ENCODE assay signal across 8 mouse cellular contexts in the genomic region with DNA sequence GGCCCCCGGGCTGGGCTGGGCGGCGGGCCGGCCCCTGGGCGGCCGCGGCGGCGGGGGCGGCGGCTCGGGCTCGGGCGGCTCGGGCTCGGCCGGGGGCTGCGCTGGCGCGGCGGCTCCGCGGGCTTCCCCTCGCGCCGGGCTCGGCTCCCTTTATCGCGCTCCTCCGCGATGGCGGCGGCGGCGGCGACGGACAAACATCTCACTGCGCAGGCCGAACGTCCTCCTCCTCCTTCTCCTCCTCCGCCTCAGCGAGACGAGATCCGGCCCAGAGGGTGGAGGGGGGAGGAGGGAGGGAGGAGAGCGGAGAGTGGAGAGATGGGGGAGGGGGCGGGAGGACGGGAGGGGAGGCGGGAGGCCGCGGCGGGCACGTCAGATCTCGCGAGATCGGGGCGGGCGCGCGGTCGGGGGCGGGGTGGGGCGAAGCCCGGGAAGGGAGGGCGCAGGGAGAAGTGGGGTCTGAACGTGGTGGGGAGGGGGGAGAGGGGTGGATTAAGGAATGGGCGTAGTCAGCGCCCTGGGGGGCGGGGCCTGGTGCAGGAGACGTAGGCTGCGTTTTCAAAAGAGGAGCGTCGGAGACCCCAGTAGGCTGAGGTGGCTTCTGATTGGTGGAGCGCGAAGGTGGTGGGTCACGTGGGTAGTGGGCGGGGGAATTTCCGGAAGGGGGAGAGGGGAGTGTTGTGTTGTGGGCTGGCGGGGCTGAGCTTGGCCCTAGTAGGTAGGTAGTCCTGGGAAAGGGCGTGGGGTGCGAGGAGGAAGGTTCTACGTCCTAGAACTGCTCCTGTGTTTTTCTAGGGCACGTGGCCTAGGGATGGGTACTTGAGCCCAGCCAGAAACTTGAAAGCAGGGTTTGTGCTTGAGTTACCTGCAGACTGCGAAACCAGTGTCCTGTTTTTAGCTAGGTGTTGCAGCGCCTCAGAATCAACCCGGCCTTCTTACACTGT. TPM values are rescaled to one million over a fixed set of nuclear protein-coding genes. Genes with fewer than 3 reads are reported as not detected.
DNase-seq lines count a peak whose midpoint lies in the region; ATAC-seq and TF ChIP-seq lines count a peak whose summit lies in the region.

A gene (minus strand): TSS at position 45 of the 941 bp plus-strand sequence.

- peak within 1 kb of the TSS; percentile 91 for H3K4me2 ChIP-seq in forebrain, embryonic 13.5 days
- peak within 1 kb of the TSS; percentile 81 for H3K4me2 ChIP-seq in liver, postnatal 0 days (ENCODE audit: low read depth, low read length)
- peak within 1 kb of the TSS; percentile 99 for H3K4me2 ChIP-seq in neural tube, embryonic 14.5 days (ENCODE audit: low read depth, low read length)

- peak; percentile 61; the same call in 1 of the 2 replicates for TF ChIP-seq EP300 in ES-Bruce4 (IDR thresholded peaks at IDR 0.05; ENCODE audit: insufficient read depth, low read depth, low read length)
- TF ChIP-seq EP300 in liver, postnatal 0 days (IDR thresholded peaks at IDR 0.05; ENCODE audit: low read depth), result peak; percentile 31; the same call in 1 of the 2 replicates

- no peaks in the 10 kb centered on the region for H3K9me3 ChIP-seq in ES-Bruce4 (replicated peaks; ENCODE audit: control insufficient read depth, insufficient read depth, low read length, poor library complexity, severe bottlenecking)
- no peaks in the 10 kb centered on the region for H3K9me3 ChIP-seq in forebrain, embryonic 13.5 days (replicated peaks)
- no peaks in the 10 kb centered on the region for H3K9me3 ChIP-seq in liver, postnatal 0 days (ENCODE audit: low read length)
- no peaks in the 10 kb centered on the region for H3K9me3 ChIP-seq in neural tube, embryonic 14.5 days (ENCODE audit: control insufficient read depth, low read length)

- WGBS in forebrain, embryonic 13.5 days, result 1% methylated on average over 55 of the region's 85 CpGs
- WGBS in large intestine, adult 2 months, result 3% methylated on average over 64 of the region's 85 CpGs
- 3% methylated on average over 41 of the region's 85 CpGs for WGBS in liver, postnatal 0 days (ENCODE audit: insufficient replicate concordance)
- WGBS in neural tube, embryonic 14.5 days, result 1% methylated on average over 54 of the region's 85 CpGs

- H3K27ac ChIP-seq in ES-Bruce4 (ENCODE audit: insufficient read depth, low read length), result peak within 1 kb of the TSS; percentile 85
- H3K27ac ChIP-seq in forebrain, embryonic 13.5 days, result peak within 1 kb of the TSS; percentile 98
- peak within 1 kb of the TSS; percentile 100 for H3K27ac ChIP-seq in liver, postnatal 0 days (ENCODE audit: low read depth)
- peak within 1 kb of the TSS; percentile 98 for H3K27ac ChIP-seq in neural tube, embryonic 14.5 days (ENCODE audit: low read depth, low read length)

- no peak for TF ChIP-seq CTCF in ES-Bruce4 (IDR thresholded peaks at IDR 0.05; ENCODE audit: low read depth, low read length)
- TF ChIP-seq CTCF in liver, postnatal 0 days (IDR thresholded peaks at IDR 0.05; ENCODE audit: low read depth), result no peak

- peak; percentile 90 for ATAC-seq in cerebellum, adult (ENCODE audit: insufficient number of reproducible peaks, low FRiP score, low TSS enrichment)
- ATAC-seq in forebrain, embryonic 13.5 days, result peak; percentile 98
- ATAC-seq in liver, postnatal 0 days, result peak; percentile 87
- peak; percentile 98 for ATAC-seq in neural tube, embryonic 14.5 days (ENCODE audit: low read depth)

- H3K4me1 ChIP-seq in ES-Bruce4 (ENCODE audit: control insufficient read depth, insufficient read depth, low read length), result no peaks in the 10 kb centered on the region
- peaks cover 33% of the 10 kb centered on the region for H3K4me1 ChIP-seq in forebrain, embryonic 13.5 days
- peaks cover 20% of the 10 kb centered on the region for H3K4me1 ChIP-seq in liver, postnatal 0 days (ENCODE audit: insufficient read depth)
- H3K4me1 ChIP-seq in neural tube, embryonic 14.5 days (ENCODE audit: control insufficient read depth, insufficient read depth, low read length), result peaks cover 25% of the 10 kb centered on the region

- H3K9ac ChIP-seq in ES-Bruce4 (ENCODE audit: low read depth, poor library complexity, severe bottlenecking), result peak within 1 kb of the TSS; percentile 100
- peak within 1 kb of the TSS; percentile 98 for H3K9ac ChIP-seq in forebrain, embryonic 13.5 days
- H3K9ac ChIP-seq in liver, postnatal 0 days (replicated peaks), result peak within 1 kb of the TSS; percentile 99
- H3K9ac ChIP-seq in neural tube, embryonic 14.5 days (replicated peaks; ENCODE audit: low read depth, low read length), result peak within 1 kb of the TSS; percentile 96

- no peaks in the 10 kb centered on the region; the same call in 1 of the 2 replicates for H3K36me3 ChIP-seq in ES-Bruce4 (ENCODE audit: control insufficient read depth, insufficient read depth, low read length, poor library complexity, severe bottlenecking)
- no peaks in the 10 kb centered on the region for H3K36me3 ChIP-seq in forebrain, embryonic 13.5 days (ENCODE audit: poor library complexity, severe bottlenecking)
- no peaks in the 10 kb centered on the region for H3K36me3 ChIP-seq in liver, postnatal 0 days (replicated peaks; ENCODE audit: insufficient read depth, low read length)
- no peaks in the 10 kb centered on the region for H3K36me3 ChIP-seq in neural tube, embryonic 14.5 days (ENCODE audit: control insufficient read depth, insufficient read depth, low read length)

- DNase-seq in heart, postnatal 10 days, result peak; percentile 95 to 96
- peak; percentile 75 for DNase-seq in large intestine, adult 2 months (ENCODE audit: low read depth, low spot score)
- DNase-seq in liver, postnatal 0 days, result peak; percentile 96
- DNase-seq in testis, postnatal 10 days (ENCODE audit: low spot score), result peak; percentile 99

- no peaks in the 10 kb centered on the region for H3K27me3 ChIP-seq in ES-Bruce4 (ENCODE audit: control insufficient read depth, insufficient read depth, low read length, poor library complexity, severe bottlenecking)
- H3K27me3 ChIP-seq in forebrain, embryonic 13.5 days, result no peaks in the 10 kb centered on the region
- H3K27me3 ChIP-seq in liver, postnatal 0 days (ENCODE audit: insufficient read depth, low read length), result no peaks in the 10 kb centered on the region
- H3K27me3 ChIP-seq in neural tube, embryonic 14.5 days (ENCODE audit: control insufficient read depth, insufficient read depth, low read length), result no peaks in the 10 kb centered on the region

- intact Hi-C loops in heart, postnatal 10 days (cut with DNase I), result loop anchor here (5.0 kb wide), 1 partner anchor 43 kb away; no protein-coding TSS in a partner anchor

- peak within 1 kb of the TSS; percentile 96 for H3K4me3 ChIP-seq in ES-Bruce4 (ENCODE audit: low read depth, low read length)
- peak within 1 kb of the TSS; percentile 95 for H3K4me3 ChIP-seq in forebrain, embryonic 13.5 days
- peak within 1 kb of the TSS; percentile 93 for H3K4me3 ChIP-seq in liver, postnatal 0 days (ENCODE audit: low read depth, low read length)
- peak within 1 kb of the TSS; percentile 97 for H3K4me3 ChIP-seq in neural tube, embryonic 14.5 days (ENCODE audit: low read depth, low read length)

- peak; percentile 96 for TF ChIP-seq POLR2A in ES-Bruce4 (IDR thresholded peaks at IDR 0.05; ENCODE audit: insufficient read depth, low read length)

RNA-seq across cellular contexts. Expression of the gene that starts here (rescaled TPM):
- 181 and 196 TPM in 2 replicates for polyA plus RNA-seq in ES-Bruce4 (2011; ENCODE audit: insufficient read depth, insufficient read length, low read depth, missing spikeins)
- 35.1 and 39.6 TPM in 2 replicates for polyA plus RNA-seq in forebrain, embryonic 13.5 days (2015; fragmentation: Nextera tagmentation; extraction: Ambion mirVana)
- total RNA-seq in heart, postnatal 10 days (2021), result 100 to 1,000 TPM; 122 to 128 TPM
- 9.5 and 12.3 TPM in 2 replicates for polyA plus RNA-seq in large intestine, adult 2 months (2012; rRNA removed)
- polyA plus RNA-seq in liver, postnatal 0 days (2015; fragmentation: Nextera tagmentation; extraction: Ambion mirVana), result 16.7 and 21.6 TPM in 2 replicates
- 53.2 and 60.1 TPM in 2 replicates for polyA plus RNA-seq in neural tube, embryonic 14.5 days (2014; fragmentation: Nextera tagmentation; extraction: Ambion mirVana)

Comparison
In these comparisons a context has a peak if more than half of its experiments do, and no peak if none do; other contexts are left out.
1. Peak in every context shown above with its lines: DNase-seq, ATAC-seq, H3K4me3 ChIP-seq and H3K27ac ChIP-seq.